Mouse (Mus musculus) heart, adult 2 months (tissue): ENCODE results near the gene Kitl.

Source experiments
- CTCF ChIP-seq: fragments of 200-600 bp; IDR thresholded peaks from 2 replicates; pipeline ENCODE4 v1.8.1; 2022; ENCODE audit warnings: antibody characterized with exemption, mild to moderate bottlenecking, moderate library complexity
- POLR2A ChIP-seq: fragments of 200-500 bp; IDR thresholded peaks from 2 replicates; pipeline ENCODE4 v1.6.1; 2011; ENCODE audit warnings: mild to moderate bottlenecking, low read depth, low read length, control low read depth; ENCODE audit not compliant: insufficient read depth

DNA sequence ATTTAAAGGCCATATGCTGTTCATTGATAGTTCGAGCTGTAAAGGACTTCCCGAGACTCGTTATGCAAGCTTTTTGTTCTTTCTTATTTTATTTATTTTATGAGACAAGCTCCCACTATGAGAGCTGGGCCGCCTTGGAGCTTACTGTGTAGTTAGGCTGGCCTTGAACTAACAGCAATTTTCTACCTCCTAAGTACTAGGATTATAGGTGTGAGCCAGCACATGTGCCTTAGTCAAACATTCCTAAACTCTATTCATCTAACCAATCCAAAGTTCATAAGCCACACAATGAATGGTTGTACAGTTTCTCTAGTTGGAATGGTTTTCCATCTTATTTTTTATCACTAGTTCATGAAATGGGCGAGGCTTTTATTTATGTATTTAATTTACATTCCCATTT, 28.3 kb downstream of the Kitl start:
- no peak for TF ChIP-seq CTCF
- TF ChIP-seq POLR2A, result no peak
